Mouse (Mus musculus) midbrain, embryonic 11.5 days (tissue): Measurements from ENCODE around the gene C8g. TPM values are rescaled to one million over a fixed set of nuclear protein-coding genes. Genes with fewer than 3 reads are reported as not detected.
A peak's percentile ranks its signal among the peaks of the same experiment; 100 is the strongest.

Experiments
- ATAC-seq: fragments of 200-750 bp; cut with Nextera tagmentation; 2 replicates; pipeline ENCODE4 v1.8.0; 2017; ENCODE audit warnings: moderate TSS enrichment, moderate library complexity; ENCODE audit not compliant: low FRiP score
- DNase-seq: peaks from one replicate; pipeline ENCODE4 v3.0.0; 2015; ENCODE audit warnings: low spot score; ENCODE audit errors: missing footprints
- H3K27ac ChIP-seq: fragments of 300-500 bp; sonication (generic); 2 replicates; pipeline ENCODE4 v1.5.1; 2014; ENCODE audit warnings: low read depth, low read length
- H3K27me3 ChIP-seq: fragments of 300-500 bp; sonication (generic); 2 replicates; pipeline ENCODE4 v1.6.1; 2014; ENCODE audit warnings: mild to moderate bottlenecking, low read length, moderate library complexity, mixed read lengths; ENCODE audit not compliant: control insufficient read depth, insufficient read depth
- H3K36me3 ChIP-seq: fragments of 300-500 bp; sonication (generic); 2 replicates; pipeline ENCODE4 v1.6.1; 2014; ENCODE audit warnings: mild to moderate bottlenecking, low read length, moderate library complexity, mixed read lengths; ENCODE audit not compliant: control insufficient read depth, insufficient read depth
- H3K4me1 ChIP-seq: fragments of 300-500 bp; sonication (generic); 2 replicates; pipeline ENCODE4 v1.6.1; 2014; ENCODE audit warnings: low read length; ENCODE audit not compliant: control insufficient read depth, insufficient read depth
- H3K4me2 ChIP-seq: fragments of 300-500 bp; sonication (generic); 2 replicates; pipeline ENCODE4 v1.6.1; 2014; ENCODE audit warnings: mild to moderate bottlenecking, moderate library complexity
- H3K4me3 ChIP-seq: fragments of 300-500 bp; sonication (generic); 2 replicates; pipeline ENCODE4 v1.5.1; 2014; ENCODE audit warnings: low read depth, low read length
- H3K9ac ChIP-seq: fragments of 300-500 bp; sonication (generic); 2 replicates; pipeline ENCODE4 v1.6.1; 2014; ENCODE audit warnings: low read length
- H3K9me3 ChIP-seq: fragments of 300-500 bp; sonication (generic); 2 replicates; pipeline ENCODE4 v1.6.1; 2016; ENCODE audit warnings: low read length; ENCODE audit not compliant: control insufficient read depth
- WGBS: fragments of 180-500 bp; shearing (Covaris S2); extraction: QIAGEN DNeasy Blood & Tissue Kit; methylation state at CpG from one replicate; pipeline ENCODE4 v1.1.7; 2014; 5-methylcytosine and 5-hydroxymethylcytosine counted together
- polyA plus RNA-seq: library from polyadenylated mRNA; unstranded; fragments of >200 nt; fragmentation: Nextera tagmentation; extraction: Ambion mirVana; gene quantifications from 2 replicates; pipeline ENCODE4 v1.2.1, GENCODE M21; 2014

C8g gene
- polyA plus RNA-seq, 1 experiment from 2014 or later, result 3.6 TPM

DNA sequence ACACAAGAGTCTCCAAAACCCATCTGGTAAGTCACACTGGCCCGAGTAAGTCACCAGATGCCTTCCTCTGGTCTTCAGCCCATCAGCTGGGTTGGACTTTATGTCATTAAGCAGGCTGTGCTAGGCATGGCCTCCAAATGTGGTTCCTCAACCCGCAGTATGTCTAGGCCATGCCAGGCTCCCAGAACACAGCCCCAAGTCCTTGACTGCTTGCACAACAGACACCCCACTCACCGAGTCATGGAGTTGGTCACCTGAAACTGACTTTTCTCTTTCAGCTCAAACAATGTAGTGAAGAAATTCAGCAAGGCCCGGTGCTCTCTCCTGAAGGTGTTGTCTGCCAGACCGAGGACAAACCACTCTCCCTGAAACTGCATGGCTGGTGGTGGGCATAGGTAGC is 8.5 kb downstream of the C8g start:
- Histone ChIP-seq H3K4me3 (no peak overlapping the region), H3K27ac (no peak overlapping the region), H3K9me3 (no peaks in the 10 kb centered on the region), H3K4me2 (no peak overlapping the region), H3K4me1 (no peaks in the 10 kb centered on the region), H3K36me3 (no peaks in the 10 kb centered on the region), H3K9ac (no peak overlapping the region), H3K27me3 (no peaks in the 10 kb centered on the region)
- 76% methylated on average over 5 of the region's 5 CpGs for WGBS
- peak; percentile 56 for DNase-seq
- ATAC-seq, result no peak

DNA sequence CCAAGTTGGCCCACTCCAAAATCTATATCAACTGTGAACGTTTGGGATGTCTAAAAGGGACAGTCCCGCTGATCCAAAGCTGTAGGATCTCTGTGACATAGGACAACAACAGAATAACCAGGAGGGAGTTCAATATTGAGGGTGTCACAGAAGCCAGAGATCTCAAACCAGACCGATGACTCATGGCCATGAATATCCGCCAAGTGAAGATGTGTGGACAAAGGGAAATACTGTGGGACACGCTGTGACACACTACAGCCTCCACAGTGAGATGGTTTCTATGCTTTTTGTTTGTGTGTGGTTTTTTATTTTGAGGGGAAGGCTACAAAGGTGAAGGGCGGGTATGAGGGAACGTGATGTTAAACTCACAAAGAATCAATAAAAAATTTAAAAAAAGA is 12.8 kb downstream of the C8g start:
- WGBS, result 84% methylated on average over 7 of the region's 7 CpGs
- H3K4me2 ChIP-seq, result no peak overlapping the region
- no peak overlapping the region for H3K4me3 ChIP-seq
- no peaks in the 10 kb centered on the region for H3K9me3 ChIP-seq
- DNase-seq (no peak), ATAC-seq (no peak)
- H3K27me3 ChIP-seq, result no peaks in the 10 kb centered on the region
- H3K4me1 ChIP-seq, result no peaks in the 10 kb centered on the region
- H3K9ac ChIP-seq, result no peak overlapping the region
- H3K36me3 ChIP-seq, result no peaks in the 10 kb centered on the region
- no peak overlapping the region for H3K27ac ChIP-seq

DNA sequence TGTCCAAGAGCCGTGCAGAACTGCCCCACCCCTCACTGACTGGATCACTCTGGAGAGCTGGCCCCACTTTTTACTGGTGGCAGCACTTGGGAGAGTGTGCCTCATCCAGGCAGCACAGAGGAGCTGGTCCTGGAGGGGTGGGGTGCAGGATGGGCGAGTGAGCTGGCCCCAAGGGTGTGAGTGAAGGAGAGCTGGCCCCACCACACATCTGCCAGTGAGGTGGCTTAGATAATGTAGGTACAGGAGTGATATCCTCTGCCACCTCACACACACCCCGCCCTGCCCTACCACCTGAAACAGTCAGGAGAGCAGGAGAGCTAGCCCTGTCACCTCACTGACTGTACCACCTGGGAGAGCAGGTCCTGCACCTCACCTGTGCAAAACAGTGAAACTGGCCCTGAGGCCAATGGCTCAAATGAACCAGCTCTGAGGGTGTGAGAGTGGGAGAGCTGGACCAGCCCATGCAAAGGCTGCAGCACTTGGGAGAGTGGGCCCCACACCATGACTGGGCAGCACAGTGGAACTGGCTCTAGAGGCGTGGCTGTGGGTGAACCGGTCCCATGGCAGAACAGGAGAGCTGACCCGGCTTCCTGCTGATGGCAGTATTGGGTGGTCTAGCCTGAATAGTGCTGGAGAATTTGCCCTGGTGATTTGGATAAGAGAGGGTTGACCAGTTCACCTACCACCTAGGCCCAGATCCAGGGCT is 13.4 kb downstream of the C8g start:
- H3K9me3 ChIP-seq, result no peaks in the 10 kb centered on the region
- H3K36me3 ChIP-seq, result no peaks in the 10 kb centered on the region
- DNase-seq (no peak), ATAC-seq (no peak)
- H3K27ac ChIP-seq, result no peak overlapping the region
- WGBS, result 78% methylated on average over 6 of the region's 6 CpGs
- H3K4me1 ChIP-seq, result no peaks in the 10 kb centered on the region
- no peak overlapping the region for H3K9ac ChIP-seq
- H3K4me3 ChIP-seq, result no peak overlapping the region
- H3K4me2 ChIP-seq, result no peak overlapping the region
- no peaks in the 10 kb centered on the region for H3K27me3 ChIP-seq

DNA sequence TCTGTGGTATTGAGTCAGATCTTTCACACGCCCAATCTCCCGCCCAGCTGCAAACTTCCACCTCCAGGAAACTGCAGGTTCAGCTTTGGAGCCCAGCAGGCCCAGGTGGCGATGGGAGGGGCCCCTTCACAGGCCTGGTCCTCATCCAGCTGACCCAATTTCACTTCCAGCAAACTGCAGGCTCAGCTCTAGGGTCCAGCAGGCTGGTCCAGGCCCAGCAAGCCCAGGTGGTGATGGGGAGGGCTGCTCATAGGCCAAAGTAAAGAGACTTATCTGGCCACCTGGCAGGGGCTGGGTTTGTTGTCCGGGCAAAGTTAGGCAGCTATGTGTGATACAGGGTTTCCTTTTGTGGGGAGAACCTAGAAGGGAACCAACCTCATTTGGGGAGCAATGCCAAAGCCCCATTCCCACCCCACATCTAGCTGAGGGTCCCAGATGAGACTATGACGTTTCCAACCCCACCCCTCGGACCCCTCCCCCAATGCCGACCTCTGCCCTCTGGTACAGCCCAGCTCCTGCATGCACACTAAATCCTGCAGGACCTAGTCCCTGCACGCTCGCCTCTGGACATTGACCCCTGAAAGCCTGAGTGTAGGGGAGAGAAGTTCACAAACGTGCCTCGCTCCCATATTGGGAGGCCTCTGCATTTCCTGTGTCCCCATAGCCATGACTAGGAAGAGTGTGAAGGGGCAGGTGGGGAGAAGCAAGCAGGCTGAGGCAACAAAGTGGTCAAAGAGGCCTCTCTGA is 16.4 kb downstream of the C8g start:
- Histone ChIP-seq H3K27me3 (no peaks in the 10 kb centered on the region), H3K9me3 (no peaks in the 10 kb centered on the region), H3K27ac (no peak overlapping the region), H3K4me2 (no peak overlapping the region), H3K36me3 (no peaks in the 10 kb centered on the region), H3K4me3 (no peak overlapping the region), H3K9ac (no peak overlapping the region), H3K4me1 (no peaks in the 10 kb centered on the region)
- 71% methylated on average over 11 of the region's 11 CpGs for WGBS
- no peak for ATAC-seq
- DNase-seq, result no peak

DNA sequence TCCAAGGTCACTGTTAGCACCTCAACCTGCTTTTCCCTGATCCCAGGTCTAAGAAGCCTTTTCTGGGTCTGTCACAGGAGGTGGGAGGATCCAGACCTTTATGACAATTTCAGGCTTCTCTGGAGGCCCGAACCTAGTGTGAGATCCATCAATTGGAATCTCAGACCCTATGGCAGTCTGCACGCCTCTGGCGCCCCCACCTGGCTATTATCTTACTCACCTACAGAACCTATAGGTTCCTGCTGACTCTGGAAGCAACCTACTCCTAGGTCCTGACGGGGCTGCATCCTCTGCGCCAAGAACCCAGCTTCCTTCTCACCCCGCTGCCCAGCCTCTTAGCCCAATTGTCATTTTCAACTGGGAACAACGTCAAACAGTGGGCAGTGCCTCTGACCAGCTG is 18.6 kb downstream of the C8g start:
- Histone ChIP-seq H3K9me3 (no peaks in the 10 kb centered on the region), H3K4me2 (no peak overlapping the region), H3K4me3 (no peak overlapping the region), H3K27ac (no peak overlapping the region), H3K27me3 (no peaks in the 10 kb centered on the region), H3K4me1 (no peaks in the 10 kb centered on the region), H3K36me3 (no peaks in the 10 kb centered on the region), H3K9ac (no peak overlapping the region)
- DNase-seq (no peak), ATAC-seq (no peak)
- 22% methylated on average over 7 of the region's 7 CpGs for WGBS

DNA sequence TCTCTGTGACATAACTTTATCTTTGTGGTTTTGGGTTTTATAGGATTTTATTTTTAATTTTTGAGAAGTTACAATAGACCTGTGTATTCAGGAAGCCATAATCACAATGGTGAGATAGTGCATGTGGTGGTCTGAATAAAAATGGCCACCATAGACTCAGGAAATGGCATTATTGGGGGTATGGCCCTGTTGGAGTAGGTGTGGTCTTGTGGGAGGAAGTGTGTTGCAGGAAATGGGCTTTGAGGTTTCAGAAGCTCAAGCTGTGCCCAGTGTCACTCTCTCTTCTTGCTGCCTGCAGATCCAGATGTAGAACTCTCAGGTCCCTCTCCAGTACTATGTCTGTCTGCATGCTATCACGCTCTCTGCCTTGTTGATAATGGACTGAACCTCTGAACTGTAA is 21.0 kb downstream of the C8g start:
- DNase-seq (no peak), ATAC-seq (no peak)
- Histone ChIP-seq H3K4me1 (no peaks in the 10 kb centered on the region), H3K27ac (no peak overlapping the region), H3K9ac (no peak overlapping the region), H3K9me3 (no peaks in the 10 kb centered on the region), H3K36me3 (no peaks in the 10 kb centered on the region), H3K27me3 (no peaks in the 10 kb centered on the region), H3K4me3 (no peak overlapping the region), H3K4me2 (no peak overlapping the region)
- WGBS, result 82% methylated on average over 1 of the region's 1 CpGs

DNA sequence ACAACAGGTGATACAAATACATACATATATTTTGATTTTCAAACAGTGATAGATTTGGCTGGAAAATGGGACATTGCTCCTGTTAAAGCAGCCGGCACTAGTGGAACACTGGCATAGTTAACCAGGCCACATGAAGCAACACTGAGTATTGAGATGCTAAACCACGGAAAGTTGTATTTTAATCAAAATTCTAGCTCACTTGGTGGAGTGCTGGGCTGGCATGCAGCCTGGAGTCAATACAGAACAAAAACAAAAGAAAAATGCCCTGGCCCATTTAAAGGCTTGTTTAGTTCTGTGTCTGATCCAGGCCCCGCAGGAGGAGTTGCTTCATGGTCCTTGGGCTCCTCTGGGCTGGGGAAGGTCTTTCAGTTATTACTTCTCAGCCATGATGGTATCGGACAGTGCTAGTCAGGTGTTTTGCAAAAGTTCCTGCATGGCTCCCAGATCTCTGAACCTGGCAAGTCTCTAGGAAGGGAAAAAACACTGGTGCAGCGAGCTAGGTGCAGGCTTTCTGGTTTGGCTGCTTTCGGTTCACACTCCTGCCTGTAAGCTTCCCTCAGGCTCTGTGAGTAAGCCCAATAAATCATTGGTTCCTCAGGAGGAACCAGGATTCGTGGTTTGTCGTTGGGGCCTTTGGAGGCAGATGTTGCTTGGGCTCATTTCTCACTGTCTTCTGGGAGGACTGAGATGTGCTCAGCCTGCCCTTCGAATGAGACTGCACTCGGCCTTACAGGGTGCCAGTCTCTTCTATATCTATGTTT is 21.8 kb downstream of the C8g start:
- no peaks in the 10 kb centered on the region for H3K9me3 ChIP-seq
- 79% methylated on average over 10 of the region's 10 CpGs for WGBS
- no peak overlapping the region for H3K27ac ChIP-seq
- H3K4me2 ChIP-seq, result no peak overlapping the region
- H3K4me1 ChIP-seq, result no peaks in the 10 kb centered on the region
- H3K9ac ChIP-seq, result no peak overlapping the region
- DNase-seq (no peak), ATAC-seq (no peak)
- no peaks in the 10 kb centered on the region for H3K27me3 ChIP-seq
- H3K36me3 ChIP-seq, result no peaks in the 10 kb centered on the region
- H3K4me3 ChIP-seq, result no peak overlapping the region

DNA sequence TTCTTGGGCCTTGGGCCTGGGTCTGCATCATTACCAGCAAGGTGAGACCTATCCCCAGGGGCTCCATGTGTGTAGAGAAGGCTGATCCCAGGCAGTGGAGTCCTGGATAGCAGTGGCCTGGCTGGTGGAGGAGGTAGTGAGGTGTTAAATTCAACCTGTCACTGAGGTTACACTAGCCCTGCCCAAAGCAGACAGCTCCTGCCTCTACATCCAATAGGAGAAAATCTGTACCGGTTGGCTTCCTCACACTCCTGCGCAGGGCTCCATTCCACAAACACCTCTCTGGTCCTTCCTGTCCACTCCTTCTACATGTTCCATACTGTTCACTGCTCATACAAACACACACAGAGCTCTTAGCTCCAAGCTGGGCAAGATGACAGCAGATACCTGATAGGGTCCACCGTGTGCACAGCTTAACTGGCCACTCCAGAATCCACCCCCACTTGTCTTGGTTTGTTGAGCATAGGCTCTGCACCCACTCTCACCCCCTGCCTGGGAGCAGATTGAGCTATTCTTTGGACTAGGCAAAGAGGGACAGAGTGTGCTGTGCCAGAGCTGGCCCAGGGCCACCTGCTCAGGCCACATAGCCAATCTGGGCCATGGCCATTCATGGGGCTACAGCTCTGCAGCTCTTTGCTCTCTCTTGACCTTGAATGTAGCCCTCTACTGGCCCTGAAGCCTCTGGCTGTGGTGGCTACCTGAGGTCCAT is 23.4 kb downstream of the C8g start:
- no peaks in the 10 kb centered on the region for H3K4me1 ChIP-seq
- 93% methylated on average over 3 of the region's 3 CpGs for WGBS
- no peak overlapping the region for H3K4me3 ChIP-seq

More for the DNA sequence above, 23.4 kb downstream of the C8g start:
- no peaks in the 10 kb centered on the region for H3K9me3 ChIP-seq
- H3K9ac ChIP-seq, result no peak overlapping the region
- H3K36me3 ChIP-seq, result no peaks in the 10 kb centered on the region
- H3K27me3 ChIP-seq, result no peaks in the 10 kb centered on the region
- no peak overlapping the region for H3K4me2 ChIP-seq
- ATAC-seq (no peak), DNase-seq (no peak)
- H3K27ac ChIP-seq, result no peak overlapping the region
